Mouse (Mus musculus) neural tube, embryonic 15.5 days (tissue): ENCODE measurements around the gene Rogdi. TPM values are rescaled to one million over a fixed set of nuclear protein-coding genes. Genes with fewer than 3 reads are reported as not detected.

ENCODE experiments used
- ATAC-seq: fragments of 200-750 bp; cut with Nextera tagmentation; 2 replicates; pipeline ENCODE4 v1.8.0; 2017; ENCODE audit warnings: mild to moderate bottlenecking, moderate TSS enrichment, moderate library complexity; ENCODE audit not compliant: low FRiP score
- H3K27ac ChIP-seq: fragments of 300-500 bp; sonication (generic); replicated peaks from 2 replicates; pipeline ENCODE4 v1.5.1; 2015; ENCODE audit warnings: mild to moderate bottlenecking, inconsistent platforms
- H3K27me3 ChIP-seq: fragments of 300-500 bp; sonication (generic); replicated peaks from 2 replicates; pipeline ENCODE4 v1.6.1; 2015; ENCODE audit warnings: inconsistent platforms
- H3K36me3 ChIP-seq: fragments of 300-500 bp; sonication (generic); 2 replicates; pipeline ENCODE4 v1.6.1; 2015; ENCODE audit warnings: inconsistent platforms
- H3K4me1 ChIP-seq: fragments of 300-500 bp; sonication (generic); 2 replicates; pipeline ENCODE4 v1.6.1; 2015; ENCODE audit warnings: inconsistent platforms
- H3K4me2 ChIP-seq: fragments of 300-500 bp; sonication (generic); 2 replicates; pipeline ENCODE4 v1.6.1; 2015; ENCODE audit warnings: inconsistent platforms, mild to moderate bottlenecking, moderate library complexity
- H3K4me3 ChIP-seq: fragments of 300-500 bp; sonication (generic); replicated peaks from 2 replicates; pipeline ENCODE4 v1.5.1; 2015; ENCODE audit warnings: mild to moderate bottlenecking, inconsistent platforms
- H3K9ac ChIP-seq: fragments of 300-500 bp; sonication (generic); replicated peaks from 2 replicates; pipeline ENCODE4 v1.6.1; 2015; ENCODE audit warnings: mild to moderate bottlenecking, inconsistent platforms
- H3K9me3 ChIP-seq: fragments of 300-500 bp; sonication (generic); replicated peaks from 2 replicates; pipeline ENCODE4 v1.6.1; 2016; ENCODE audit warnings: inconsistent platforms
- WGBS: fragments of 180-500 bp; shearing (Covaris S2); methylation state at CpG from one replicate; pipeline ENCODE4 v1.1.7; 2015; ENCODE audit warnings: mixed read lengths; 5-methylcytosine and 5-hydroxymethylcytosine counted together
- polyA plus RNA-seq: library from polyadenylated mRNA; unstranded; fragments of >200 nt; fragmentation: Nextera tagmentation; extraction: Ambion mirVana; gene quantifications from 2 replicates; pipeline ENCODE4 v1.2.1, GENCODE M21; 2015

Gene Rogdi
- polyA plus RNA-seq: 158 and 170 TPM in 2 replicates

DNA sequence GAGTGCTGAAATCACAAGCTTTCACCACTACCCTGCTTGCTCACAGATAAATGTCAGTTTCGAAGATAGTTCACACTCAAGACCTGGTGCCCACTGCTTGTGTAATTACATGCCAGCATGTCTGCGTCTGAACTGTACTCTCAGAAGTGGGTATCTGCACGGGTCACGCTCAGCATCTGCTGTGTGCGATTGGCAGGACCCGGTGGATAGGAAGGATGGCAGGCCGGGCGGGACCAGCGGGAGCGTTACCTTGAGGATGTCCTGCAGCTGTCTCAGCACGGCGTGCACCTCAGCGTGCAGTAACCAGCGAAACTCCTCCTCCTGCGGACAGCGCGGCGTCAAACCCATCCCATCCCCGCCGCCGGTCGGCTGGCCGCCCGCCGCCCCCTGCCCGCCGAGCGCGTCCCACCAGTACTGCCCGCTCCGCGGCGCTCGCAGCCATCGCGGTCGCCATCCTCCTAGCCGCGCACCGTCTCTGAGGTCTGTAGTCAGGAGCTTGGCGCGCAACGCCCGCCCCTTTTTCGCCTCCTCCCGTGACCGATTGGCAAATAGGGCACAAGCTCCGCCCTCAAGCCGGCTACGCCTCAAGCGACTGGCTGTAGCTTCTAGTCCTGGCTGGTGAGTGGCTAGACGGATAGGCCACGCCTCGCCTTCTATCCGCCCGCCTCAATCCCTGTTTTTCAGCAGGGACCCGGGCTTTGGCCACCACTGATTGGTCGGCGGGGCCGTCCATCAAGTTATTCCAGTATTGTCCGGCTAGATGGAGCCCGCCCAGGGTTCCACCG is at the start of gene Rogdi:
Gene Rogdi, minus strand, starts transcription at position 500 of the 785 bp plus-strand sequence.
- under 1% methylated on average over 63 of the region's 63 CpGs for WGBS
- Histone ChIP-seq H3K9me3 (no peaks in the 10 kb centered on the region), H3K4me3 (peak within 1 kb of the TSS; percentile 61), H3K36me3 (peaks cover 60% of the 10 kb centered on the region), H3K4me1 (peaks cover 20% of the 10 kb centered on the region), H3K4me2 (peak within 1 kb of the TSS; percentile 78), H3K27me3 (no peaks in the 10 kb centered on the region), H3K9ac (peak within 1 kb of the TSS; percentile 61), H3K27ac (peak within 1 kb of the TSS; percentile 86)
- ATAC-seq: peak; percentile 99

DNA sequence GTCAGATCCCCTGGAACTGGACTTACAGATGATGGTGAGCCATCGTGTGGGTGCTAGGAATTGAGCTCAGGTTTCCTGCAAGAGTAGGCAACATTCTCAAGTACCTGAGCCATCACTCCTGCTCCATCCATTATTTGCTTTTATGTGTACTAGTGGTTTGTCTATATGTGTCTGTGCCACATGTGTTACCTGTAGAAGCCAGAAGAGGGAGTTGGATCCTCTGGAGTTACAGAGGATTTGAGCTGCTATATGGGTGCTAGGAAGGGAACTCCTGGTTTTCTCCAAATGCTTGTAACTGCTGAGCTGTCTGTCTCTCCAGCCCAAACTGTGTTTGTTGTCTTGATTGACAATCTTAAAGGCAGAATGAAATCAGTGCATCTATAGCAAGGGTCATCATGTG is 44.8 kb upstream of the Rogdi start:
- H3K4me1 ChIP-seq: 0 out of 2 replicates have a peak, but pooled peaks cover 4% of the 10 kb centered on the region
- ATAC-seq: no peak
- no peak overlapping the region for H3K4me2 ChIP-seq
- peaks cover 47% of the 10 kb centered on the region for H3K36me3 ChIP-seq
- H3K27ac ChIP-seq: no peak overlapping the region
- no peak overlapping the region for H3K4me3 ChIP-seq
- H3K27me3 ChIP-seq: no peaks in the 10 kb centered on the region
- 95% methylated on average over 1 of the region's 1 CpGs for WGBS
- H3K9ac ChIP-seq: no peak overlapping the region
- no peaks in the 10 kb centered on the region for H3K9me3 ChIP-seq

DNA sequence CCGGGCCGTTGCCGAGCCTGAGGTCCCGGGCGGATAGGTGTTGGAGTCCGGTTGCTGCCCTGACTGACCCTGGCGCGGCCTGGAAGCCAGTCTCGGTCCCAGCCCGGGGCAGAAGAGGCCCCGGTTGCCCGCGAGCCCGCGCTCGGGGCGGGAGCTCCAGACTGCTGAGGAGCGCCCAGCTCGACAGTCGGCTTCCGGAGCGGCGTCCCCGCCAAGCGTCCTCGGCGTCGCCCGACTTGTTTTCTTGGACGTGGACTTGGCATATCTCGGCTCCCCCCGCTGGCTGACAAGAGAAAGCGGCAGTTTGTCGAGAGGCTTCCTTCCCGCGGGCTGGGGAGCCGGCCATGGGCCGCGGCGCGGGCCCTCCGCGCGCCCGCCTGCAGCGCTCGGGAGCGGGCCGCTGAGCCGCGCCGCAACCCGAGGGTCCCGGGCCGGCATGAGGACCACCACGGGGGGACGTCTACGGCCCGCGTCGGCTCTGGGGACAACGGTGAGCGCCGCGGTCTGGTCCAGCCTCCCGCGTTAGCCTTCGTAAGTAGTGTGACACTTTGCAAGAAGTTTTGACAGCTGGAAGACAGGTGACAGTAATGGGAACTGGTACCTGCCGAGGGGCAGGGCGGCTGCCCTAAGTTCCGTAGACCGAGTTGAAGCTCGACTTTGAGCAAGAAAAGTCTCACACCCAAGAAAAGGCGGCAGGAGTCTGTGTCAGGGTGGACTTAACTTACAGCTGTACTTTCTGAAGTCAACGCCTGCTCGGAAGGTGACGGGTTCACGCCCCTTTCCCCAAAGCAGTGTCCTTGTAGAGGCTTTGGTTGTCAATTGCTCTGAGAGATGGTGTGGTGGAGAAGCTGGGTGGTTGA is 37.1 kb upstream of the Rogdi start:
- Histone ChIP-seq H3K4me2 (peak overlapping the region; percentile 94), H3K27ac (peak overlapping the region; percentile 97), H3K4me3 (peak overlapping the region; percentile 98), H3K9me3 (no peaks in the 10 kb centered on the region), H3K36me3 (peaks cover 28% of the 10 kb centered on the region), H3K27me3 (no peaks in the 10 kb centered on the region), H3K4me1 (peaks cover 42% of the 10 kb centered on the region), H3K9ac (peak overlapping the region; percentile 88)
- WGBS: under 1% methylated on average over 72 of the region's 78 CpGs
- ATAC-seq: peak; percentile 70

DNA sequence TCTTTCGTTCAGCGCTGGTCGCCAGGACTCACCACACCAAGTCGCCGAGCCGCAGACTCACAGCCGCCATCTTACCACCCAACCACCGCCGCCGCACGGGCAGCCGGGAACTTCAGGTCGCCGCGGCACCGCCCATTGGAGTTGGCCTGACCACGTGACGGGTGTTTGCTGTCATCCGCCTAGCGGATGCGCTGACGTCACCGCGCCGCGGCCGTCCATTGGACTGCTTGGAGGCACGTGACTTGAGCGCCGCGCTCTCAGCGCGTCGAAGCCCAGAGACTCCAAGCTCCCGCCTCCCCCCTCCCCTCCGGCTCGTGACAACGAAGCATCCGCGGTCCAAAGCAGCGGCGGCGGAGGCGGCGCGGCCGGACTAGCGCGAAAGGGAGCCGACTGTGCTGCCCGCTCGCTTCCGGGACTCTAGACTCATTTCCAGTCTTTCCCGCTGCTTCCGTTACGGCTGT is 36.5 kb upstream of the Rogdi start, which contains the start of the genes Glyr1 and Ubn1:
Gene Glyr1, minus strand, starts transcription at position 90 of the 461 bp plus-strand sequence.
Gene Ubn1, plus strand, starts transcription at position 284 of the 461 bp plus-strand sequence.
- H3K27ac ChIP-seq: peak within 1 kb of the TSS; percentile 97
- WGBS: under 1% methylated on average over 49 of the region's 56 CpGs
- H3K9ac ChIP-seq: peak within 1 kb of the TSS; percentile 91
- H3K27me3 ChIP-seq: no peaks in the 10 kb centered on the region
- ATAC-seq: peak; percentile 100
- peak within 1 kb of the TSS; percentile 98 for H3K4me3 ChIP-seq
- peaks cover 29% of the 10 kb centered on the region for H3K36me3 ChIP-seq
- peaks cover 42% of the 10 kb centered on the region for H3K4me1 ChIP-seq
- no peaks in the 10 kb centered on the region for H3K9me3 ChIP-seq
- peak within 1 kb of the TSS; percentile 94 for H3K4me2 ChIP-seq

- WGBS: under 1% methylated on average over 38 of the region's 38 CpGs
- peak overlapping the region; percentile 97 for H3K27ac ChIP-seq
- peak overlapping the region; percentile 91 for H3K4me2 ChIP-seq
- no peaks in the 10 kb centered on the region for H3K9me3 ChIP-seq
- no peaks in the 10 kb centered on the region for H3K27me3 ChIP-seq
- H3K4me1 ChIP-seq: peaks cover 42% of the 10 kb centered on the region
- H3K9ac ChIP-seq: peak overlapping the region; percentile 91
- H3K4me3 ChIP-seq: peak overlapping the region; percentile 98
- peaks cover 33% of the 10 kb centered on the region for H3K36me3 ChIP-seq
- ATAC-seq: peak; percentile 49
Observed at GRCm38 (mm10) chr16:5049182-5049773, 35.9 kb upstream of the Rogdi start.

DNA sequence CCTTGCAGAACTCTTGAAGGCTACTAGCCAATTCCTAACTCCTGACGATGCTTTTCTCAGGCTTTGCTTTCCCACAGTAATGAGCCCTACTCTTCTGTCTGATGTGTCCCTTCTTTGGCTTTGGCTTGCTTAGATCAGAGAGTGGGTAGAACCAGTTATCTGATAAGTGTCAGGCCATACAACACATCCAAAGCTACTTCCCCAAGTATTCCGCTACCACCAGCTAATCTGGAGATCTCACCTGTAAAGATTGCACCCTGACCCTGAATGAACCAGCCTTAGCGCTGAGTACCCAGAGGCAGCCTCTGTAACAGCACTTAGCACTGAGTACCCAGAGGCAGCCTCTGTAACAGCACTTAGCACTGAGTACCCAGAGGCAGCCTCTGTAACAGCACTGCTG is 32.0 kb upstream of the Rogdi start:
- ATAC-seq: no peak
- Histone ChIP-seq H3K36me3 (peaks cover 67% of the 10 kb centered on the region), H3K4me1 (peaks cover 20% of the 10 kb centered on the region), H3K4me3 (no peak overlapping the region), H3K4me2 (no peak overlapping the region), H3K27me3 (no peaks in the 10 kb centered on the region), H3K9ac (no peak overlapping the region), H3K9me3 (no peaks in the 10 kb centered on the region), H3K27ac (no peak overlapping the region)
- 98% methylated on average over 3 of the region's 3 CpGs for WGBS

DNA sequence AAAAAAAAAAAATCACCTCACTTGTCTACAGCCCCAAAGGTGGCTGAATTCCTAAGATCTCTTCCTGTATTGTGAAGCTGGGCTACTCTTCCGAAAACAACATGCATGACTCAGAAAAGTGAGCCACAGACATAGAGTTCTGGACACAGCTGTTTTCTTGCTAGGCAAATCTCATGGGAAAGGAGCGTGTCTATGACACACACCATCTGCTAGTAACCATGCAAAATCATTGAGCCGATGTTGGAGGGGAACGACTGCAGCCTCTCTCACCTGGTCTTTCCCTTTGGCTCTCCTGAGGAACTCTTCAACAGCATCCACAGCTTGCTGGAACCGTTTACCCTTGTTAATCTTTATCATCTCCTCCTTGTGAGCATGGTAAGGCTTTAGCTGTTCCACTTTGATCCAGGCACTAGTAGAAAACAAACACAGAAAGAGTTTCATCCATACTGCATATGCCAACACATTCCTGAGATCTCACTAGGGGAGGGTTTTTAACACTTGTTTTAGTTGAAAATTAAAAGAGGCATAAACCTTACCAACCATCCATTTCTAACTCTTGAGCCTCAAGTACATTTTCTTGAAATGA is 23.4 kb upstream of the Rogdi start:
- WGBS: 76% methylated on average over 5 of the region's 5 CpGs
- Histone ChIP-seq H3K27ac (no peak overlapping the region), H3K9me3 (no peaks in the 10 kb centered on the region), H3K27me3 (no peaks in the 10 kb centered on the region), H3K4me2 (no peak overlapping the region), H3K4me1 (no peaks in the 10 kb centered on the region), H3K4me3 (no peak overlapping the region), H3K9ac (no peak overlapping the region), H3K36me3 (peaks cover 93% of the 10 kb centered on the region)
- ATAC-seq: no peak

DNA sequence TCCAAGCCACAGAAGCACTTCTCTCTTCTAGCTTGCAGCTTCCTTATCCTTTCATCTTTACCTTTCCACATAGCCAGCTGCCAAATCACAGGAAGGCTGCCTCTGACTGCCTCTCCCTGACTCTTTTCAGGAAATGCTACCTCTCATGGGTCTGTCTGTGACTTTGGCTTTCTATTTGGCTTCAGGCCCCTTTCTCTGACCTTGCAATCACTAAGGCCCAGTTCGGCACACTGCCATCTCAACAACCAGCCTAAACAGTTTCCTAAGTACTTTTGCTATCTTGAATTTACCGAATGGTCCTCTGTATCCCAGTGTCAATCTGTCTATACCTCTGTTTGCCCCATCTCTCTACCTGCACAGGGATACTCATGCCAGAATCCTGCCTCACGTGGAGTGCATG is 22.2 kb upstream of the Rogdi start:
- no peak overlapping the region for H3K27ac ChIP-seq
- H3K4me1 ChIP-seq: no peaks in the 10 kb centered on the region
- no peak overlapping the region for H3K4me3 ChIP-seq
- ATAC-seq: no peak
- no peak overlapping the region for H3K9ac ChIP-seq
- H3K36me3 ChIP-seq: peaks cover 92% of the 10 kb centered on the region
- WGBS: 96% methylated on average over 3 of the region's 3 CpGs
- no peaks in the 10 kb centered on the region for H3K27me3 ChIP-seq
- H3K4me2 ChIP-seq: no peak overlapping the region
- no peaks in the 10 kb centered on the region for H3K9me3 ChIP-seq

GRCm38 (mm10) chr16:5029847-5030246 is 16.5 kb upstream of the Rogdi start:
- WGBS: 69% methylated on average over 2 of the region's 2 CpGs
- H3K4me3 ChIP-seq: no peak overlapping the region
- H3K9ac ChIP-seq: no peak overlapping the region
- no peaks in the 10 kb centered on the region for H3K9me3 ChIP-seq
- H3K36me3 ChIP-seq: peaks cover 97% of the 10 kb centered on the region
- no peaks in the 10 kb centered on the region for H3K4me1 ChIP-seq
- ATAC-seq: no peak
- no peak overlapping the region for H3K27ac ChIP-seq
- H3K27me3 ChIP-seq: no peaks in the 10 kb centered on the region
- H3K4me2 ChIP-seq: no peak overlapping the region

GRCm38 (mm10) chr16:5024021-5024420 is 10.7 kb upstream of the Rogdi start:
- H3K9me3 ChIP-seq: no peaks in the 10 kb centered on the region
- H3K36me3 ChIP-seq: peaks cover 94% of the 10 kb centered on the region
- WGBS: 94% methylated on average over 3 of the region's 3 CpGs
- H3K4me3 ChIP-seq: no peak overlapping the region
- H3K4me2 ChIP-seq: no peak overlapping the region
- H3K27me3 ChIP-seq: no peaks in the 10 kb centered on the region
- no peak overlapping the region for H3K9ac ChIP-seq
- no peaks in the 10 kb centered on the region for H3K4me1 ChIP-seq
- ATAC-seq: no peak
- no peak overlapping the region for H3K27ac ChIP-seq

DNA sequence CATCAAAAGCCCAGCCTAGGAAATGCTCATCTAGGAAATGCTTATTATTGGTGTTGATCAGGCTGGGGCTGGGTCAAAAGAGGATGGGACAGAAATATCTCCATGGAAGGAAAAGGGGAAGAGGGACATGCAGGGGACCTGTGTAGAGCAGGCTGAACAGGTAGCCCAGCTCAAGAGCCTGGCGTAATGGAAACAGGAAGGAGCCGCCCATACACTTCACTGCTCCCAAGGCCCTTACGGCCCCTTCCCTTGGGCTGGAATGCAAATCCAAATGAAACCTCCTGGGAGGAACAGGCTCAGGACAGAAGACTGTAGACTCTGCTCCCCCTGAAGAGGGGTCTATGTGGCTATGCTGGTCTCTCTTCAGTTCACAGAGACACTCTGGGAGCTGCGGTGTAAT is 1.2 kb upstream of the Rogdi start:
- peaks cover 64% of the 10 kb centered on the region for H3K36me3 ChIP-seq
- H3K9ac ChIP-seq: no peak overlapping the region
- H3K27ac ChIP-seq: no peak overlapping the region
- no peak overlapping the region for H3K4me2 ChIP-seq
- peaks cover 20% of the 10 kb centered on the region for H3K4me1 ChIP-seq
- WGBS: 92% methylated on average over 4 of the region's 4 CpGs
- H3K27me3 ChIP-seq: no peaks in the 10 kb centered on the region
- no peaks in the 10 kb centered on the region for H3K9me3 ChIP-seq
- no peak for ATAC-seq
- H3K4me3 ChIP-seq: no peak overlapping the region
